Mouse (Mus musculus) kidney, adult 2 months (tissue): ENCODE measurements at regions not wholly inside any gene's neighbourhood (a gene's known extent, or its start where the extent isn't known, plus 50 kb on each side); places are given as distances from the start of the nearest gene placed in this dataset.

ENCODE experiments used
- CTCF ChIP-seq: fragments of 200-500 bp; conservative IDR thresholded peaks from 2 replicates; pipeline ENCODE4 v1.5.1; 2011; ENCODE audit warnings: low read depth, mild to moderate bottlenecking, control low read depth, low read length, moderate library complexity, mixed read lengths; ENCODE audit not compliant: insufficient read depth, insufficient read length
- POLR2A ChIP-seq: fragments of 200-500 bp; IDR thresholded peaks from one replicate; pipeline ENCODE4 v1.6.1; 2011; ENCODE audit warnings: low read depth, low read length, control low read depth

GRCm38 (mm10) chr2:171605064-171605463 is 438.2 kb downstream of the Cbln4 start:
- no peak for TF ChIP-seq CTCF
- no peak for TF ChIP-seq POLR2A
